Mouse (Mus musculus) spleen, postnatal 4 days (tissue): Measurements from ENCODE around the gene Banp.

Source experiments
- DNase-seq, 2 experiments: peaks; one replicate each; pipeline ENCODE4 v3.0.0; 2022; ENCODE audit warnings: low spot score in 2 of 2

The Banp gene

GRCm38 (mm10) chr8:122058951-122059350, 109.4 kb downstream of the Banp start:
- DNase-seq = no peak

- DNase-seq = no peak
Observed at GRCm38 (mm10) chr8:122062508-122063223, 113.1 kb downstream of the Banp start.

- DNase-seq = no peak
Observed at GRCm38 (mm10) chr8:122064353-122064752, 114.8 kb downstream of the Banp start.

GRCm38 (mm10) chr8:122067783-122068505, 118.4 kb downstream of the Banp start:
- no peak for DNase-seq

GRCm38 (mm10) chr8:122068609-122069008, 119.1 kb downstream of the Banp start:
- DNase-seq = no peak

GRCm38 (mm10) chr8:122069281-122069680, 119.7 kb downstream of the Banp start:
- no peak for DNase-seq

GRCm38 (mm10) chr8:122071193-122071592, 121.6 kb downstream of the Banp start:
- DNase-seq = no peak

GRCm38 (mm10) chr8:122073964-122074363, 124.4 kb downstream of the Banp start:
- no peak for DNase-seq

GRCm38 (mm10) chr8:122074442-122074841, 124.9 kb downstream of the Banp start:
- no peak for DNase-seq

- no peak for DNase-seq
Observed at GRCm38 (mm10) chr8:122074977-122075376, 125.4 kb downstream of the Banp start.

- DNase-seq = no peak
Observed at GRCm38 (mm10) chr8:122076183-122076842, 126.8 kb downstream of the Banp start.

GRCm38 (mm10) chr8:122078321-122078720, 128.8 kb downstream of the Banp start:
- no peak for DNase-seq
